Mouse (Mus musculus): ENCODE results near the gene Sertad1. TPM values are rescaled to one million over a fixed set of nuclear protein-coding genes. Genes with fewer than 3 reads are reported as not detected.
"Not testable (repeated sequence)": the region's sequence is repeated elsewhere in the genome, so short reads cannot be mapped to it uniquely, and the experiment has no call there.

The Sertad1 gene
- total RNA-seq, 2 experiments from 2014 or later, result 10.6 to 14.4 TPM

GRCm38 (mm10) chr7:27473156-27473834 lies 13.4 kb upstream of the Sertad1 start, which contains the start of gene Sertad3:
Gene Sertad3, plus strand, starts transcription at chr7:27473768.
- DNase-seq, result peak; percentile 100

- DNase-seq, result no peak
Observed at GRCm38 (mm10) chr7:27473835-27474489, 12.7 kb upstream of the Sertad1 start.

- peak; percentile 98 for DNase-seq
Observed at GRCm38 (mm10) chr7:27474490-27474954, 12.2 kb upstream of the Sertad1 start.

GRCm38 (mm10) chr7:27475596-27475995 lies 11.1 kb upstream of the Sertad1 start:
- DNase-seq, result no peak

- no peak for DNase-seq
Observed at GRCm38 (mm10) chr7:27476098-27476635, 10.5 kb upstream of the Sertad1 start.

- DNase-seq, result no peak
Observed at GRCm38 (mm10) chr7:27478561-27478960, 8.1 kb upstream of the Sertad1 start.

- DNase-seq, result no peak
Observed at GRCm38 (mm10) chr7:27479750-27480149, 7.0 kb upstream of the Sertad1 start.

- DNase-seq, result no peak
Observed at GRCm38 (mm10) chr7:27480506-27480905, 6.2 kb upstream of the Sertad1 start.

- DNase-seq, result no peak
Observed at GRCm38 (mm10) chr7:27480927-27481626, 5.6 kb upstream of the Sertad1 start.

- peak; percentile 91 for DNase-seq
Observed at GRCm38 (mm10) chr7:27481627-27481969, 5.1 kb upstream of the Sertad1 start.

GRCm38 (mm10) chr7:27483860-27484259 lies 2.9 kb upstream of the Sertad1 start:
- DNase-seq, result no peak

- DNase-seq, result no peak
Observed at GRCm38 (mm10) chr7:27486102-27486769, 474 bp upstream of the Sertad1 start.

- DNase-seq, result peak; percentile 66
Observed at GRCm38 (mm10) chr7:27487740-27488268, 1.1 kb downstream of the Sertad1 start.

- DNase-seq, result no peak
Observed at GRCm38 (mm10) chr7:27489270-27489869, 2.7 kb downstream of the Sertad1 start.

GRCm38 (mm10) chr7:27490227-27490542 lies 3.5 kb downstream of the Sertad1 start:
- DNase-seq, result no peak

- DNase-seq, result peak; percentile 97
Observed at GRCm38 (mm10) chr7:27490543-27491329, 4.0 kb downstream of the Sertad1 start.

- no peak for DNase-seq
Observed at GRCm38 (mm10) chr7:27491856-27492255, 5.1 kb downstream of the Sertad1 start.

GRCm38 (mm10) chr7:27493022-27493421 lies 6.3 kb downstream of the Sertad1 start:
- DNase-seq, result no peak

GRCm38 (mm10) chr7:27493450-27493849 lies 6.7 kb downstream of the Sertad1 start:
- DNase-seq, result no peak

GRCm38 (mm10) chr7:27494659-27495367 lies 8.1 kb downstream of the Sertad1 start:
- not testable (repeated sequence) for DNase-seq

All from gastrocnemius, postnatal 10 days (tissue).